Mouse (Mus musculus) adrenal gland, postnatal 25 days (tissue): ENCODE results near the gene Ccnq. TPM values are rescaled to one million over a fixed set of nuclear protein-coding genes. Genes with fewer than 3 reads are reported as not detected.
A peak's percentile ranks its signal among the peaks of the same experiment; 100 is the strongest.

ENCODE experiments used
- DNase-seq: peaks from one replicate; pipeline ENCODE4 v3.0.0; 2021; ENCODE audit warnings: mixed read lengths
- long read RNA-seq: library from polyadenylated mRNA; stranded (forward); transcript quantifications from one replicate; pipeline ENCODE4 v2.0.0, GENCODE M21; 2021
- total RNA-seq: library from RNA; stranded (reverse); gene quantifications from 2 replicates; pipeline ENCODE4 v1.2.3, GENCODE M21; 2021

Gene Ccnq
- 66.6 and 73.8 TPM in 2 replicates for total RNA-seq
- long read RNA-seq, transcript Ccnq-201 (1 exons, 1,224 nt): major isoform, 52 of 52 reads
- long read RNA-seq, partial matches to known transcripts: 0 of 52 reads
- long read RNA-seq, other reads (novel, unspliced or antisense): 0 of 52 reads

DNA sequence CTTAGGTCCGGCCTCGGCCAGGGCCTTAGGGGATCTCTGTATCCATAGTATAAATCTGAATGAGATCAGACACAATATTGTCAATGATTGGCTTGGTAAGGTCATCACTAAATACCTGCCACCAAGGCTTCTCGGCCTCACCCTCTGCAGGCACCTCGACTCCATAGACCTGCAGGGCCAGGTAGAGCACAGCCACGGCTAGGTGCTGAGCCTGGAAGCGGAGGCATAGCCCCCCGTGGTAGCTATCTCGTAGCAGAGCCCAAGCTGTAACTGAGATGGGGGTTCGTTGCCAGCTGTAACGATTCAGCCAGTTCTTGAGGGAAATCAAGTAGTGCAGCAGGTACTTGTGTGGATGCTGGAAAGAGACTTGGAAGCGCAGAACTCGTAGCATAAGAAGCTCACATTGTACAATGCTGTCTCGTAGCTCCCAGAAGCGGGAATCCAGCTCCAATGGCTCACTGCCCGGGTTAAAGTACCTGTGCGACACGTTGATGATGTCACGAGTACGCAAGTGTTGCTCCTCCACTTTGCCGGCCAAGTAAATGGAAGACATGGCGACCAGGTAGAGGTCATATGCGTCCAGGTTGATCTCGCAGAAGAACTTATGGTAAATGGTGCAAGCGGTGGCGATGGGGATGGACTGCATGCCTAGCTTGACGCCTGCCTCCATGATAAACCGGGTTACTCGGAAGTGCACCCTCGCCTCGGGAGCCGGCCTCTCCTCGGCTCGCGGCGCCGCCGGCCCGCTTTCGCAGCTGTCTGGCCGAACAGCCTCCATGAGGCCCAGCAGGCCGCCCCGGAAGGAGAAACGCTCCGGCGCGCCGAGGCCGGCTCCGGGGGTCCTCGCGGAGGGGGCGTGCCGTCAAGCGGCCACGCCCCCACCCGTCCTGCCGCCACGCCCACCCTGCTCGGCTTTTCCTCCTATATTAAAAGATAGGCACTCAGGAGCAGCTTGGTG, at the start of gene Ccnq:
Gene Ccnq, minus strand, starts transcription at position 845 of the 958 bp plus-strand sequence.
- DNase-seq: peak; percentile 87

DNA sequence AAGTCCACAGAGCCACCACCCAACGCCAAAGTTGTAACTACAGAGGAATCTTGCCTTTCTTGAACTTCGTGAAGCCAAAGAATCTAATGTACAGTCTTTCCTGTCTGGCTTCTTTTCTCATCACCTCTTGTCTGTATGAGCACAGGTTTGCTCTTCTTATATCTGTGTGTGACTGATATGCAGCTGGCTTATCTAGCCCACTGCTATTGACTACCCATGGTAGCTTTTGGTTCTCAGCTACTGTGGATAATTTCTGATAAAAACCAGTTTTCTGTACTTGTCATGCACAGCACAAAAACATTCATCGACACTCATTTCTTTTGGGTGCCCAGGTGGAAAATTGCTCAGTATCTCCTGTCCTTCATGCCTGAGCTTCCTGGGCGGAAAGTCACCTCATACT, 49.6 kb upstream of the Ccnq start:
- no peak for DNase-seq

DNA sequence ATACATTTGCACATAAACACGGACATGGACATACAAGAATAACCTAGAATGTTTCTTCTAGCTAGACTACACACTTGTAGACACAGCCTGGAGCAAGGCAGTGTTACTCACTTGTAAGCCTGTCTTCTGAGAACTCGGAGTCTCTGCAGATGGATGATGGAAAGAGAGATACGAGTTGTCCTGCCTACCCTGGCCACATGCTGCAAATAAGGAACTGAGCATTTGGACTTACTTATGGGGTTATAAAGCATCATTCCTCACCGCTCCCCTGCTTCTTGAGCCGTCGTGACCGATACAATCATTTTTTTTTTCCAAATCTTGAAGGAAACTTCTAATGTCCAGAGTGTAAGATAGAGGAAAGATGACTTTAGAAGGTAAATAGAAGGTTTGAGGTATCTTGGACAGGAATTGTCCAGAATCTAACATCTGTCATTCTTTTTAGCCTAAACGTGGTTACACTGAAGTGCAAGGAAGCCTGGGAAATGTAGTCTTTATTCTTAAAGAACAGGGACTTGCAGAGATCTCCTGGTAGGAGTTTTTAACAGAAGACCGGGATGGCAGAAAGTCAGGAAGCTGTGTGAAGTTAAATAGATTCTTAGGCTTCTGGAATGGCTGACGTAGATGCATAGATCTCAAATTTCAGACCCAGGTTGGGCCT, 44.7 kb upstream of the Ccnq start:
- no peak for DNase-seq

DNA sequence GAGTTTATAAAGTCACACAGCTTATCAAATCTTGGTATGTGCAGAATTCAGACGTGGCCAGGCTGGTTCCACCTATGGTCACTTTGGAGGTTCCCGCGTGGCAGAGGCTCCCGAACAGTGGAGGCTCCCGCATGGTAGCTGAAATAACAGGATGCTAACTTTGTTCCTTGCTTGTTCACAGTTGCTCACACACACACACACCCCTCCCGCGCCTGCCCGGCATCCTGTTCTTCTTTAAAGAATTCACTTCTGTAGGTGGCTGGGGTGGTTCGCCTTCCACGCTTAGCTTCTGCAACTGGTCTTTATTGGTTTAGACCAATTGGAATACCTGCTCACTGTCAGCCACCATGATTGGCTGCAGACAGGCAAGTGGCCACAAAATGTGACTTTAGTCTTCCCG, 41.6 kb upstream of the Ccnq start:
- DNase-seq: no peak

DNA sequence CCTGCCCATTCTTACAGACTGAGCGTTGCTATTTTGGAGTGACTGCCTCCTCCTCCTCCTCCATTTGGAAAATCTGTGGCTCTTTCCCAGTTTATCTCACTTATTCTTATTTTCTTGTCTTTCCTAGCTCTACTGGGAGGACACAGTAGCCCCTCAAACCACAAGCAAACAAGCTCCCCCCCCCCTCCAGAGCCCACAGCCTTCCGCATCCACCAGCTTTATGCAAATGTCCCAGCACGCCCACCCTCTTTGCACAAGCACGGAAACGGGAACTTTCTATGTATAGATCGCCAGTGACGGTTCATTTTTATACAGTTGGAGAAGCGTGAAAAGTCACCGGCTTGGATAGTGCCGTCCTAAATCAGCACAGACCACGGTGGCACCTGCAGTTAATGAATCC, 40.9 kb upstream of the Ccnq start:
- no peak for DNase-seq

DNA sequence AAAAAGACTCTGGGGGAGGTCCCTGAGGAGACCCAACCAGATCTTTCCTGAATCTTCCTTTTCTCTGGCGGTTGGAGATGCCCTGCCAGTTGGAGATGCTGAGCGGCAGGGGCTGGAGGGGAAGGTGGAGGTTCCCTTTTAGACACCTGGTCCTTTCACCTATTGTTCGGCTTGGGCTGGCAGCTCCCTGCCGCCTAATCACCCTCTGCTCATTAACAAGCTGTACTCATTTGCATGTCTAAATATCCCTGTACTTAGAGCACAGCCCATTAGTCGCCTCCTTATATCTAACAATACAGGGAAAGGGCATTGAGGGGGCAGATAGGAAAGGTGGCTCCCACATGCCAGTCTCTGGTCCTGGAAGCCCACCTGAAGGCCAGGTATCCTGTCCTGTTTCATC, 40.5 kb upstream of the Ccnq start:
- no peak for DNase-seq

DNA sequence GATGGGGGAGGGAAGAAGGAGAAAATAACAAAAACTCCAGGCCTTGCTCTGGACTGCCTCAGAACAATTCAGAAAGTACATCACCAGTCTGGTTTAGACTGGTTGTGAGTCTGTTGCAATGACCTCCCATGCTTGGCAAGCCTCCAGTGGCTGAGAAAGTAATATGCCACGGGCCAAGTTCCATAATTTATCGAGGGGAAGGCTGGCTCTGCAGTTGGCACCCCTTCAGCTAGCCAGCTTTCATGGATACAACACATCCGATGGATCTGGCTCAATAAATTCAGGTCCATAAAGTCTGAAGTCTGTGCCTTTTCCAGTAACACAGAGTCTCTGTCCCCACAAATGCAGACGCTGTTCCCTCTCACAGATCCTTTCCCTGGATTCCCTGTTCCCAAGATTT, 40.1 kb upstream of the Ccnq start:
- peak; percentile 89 for DNase-seq

DNA sequence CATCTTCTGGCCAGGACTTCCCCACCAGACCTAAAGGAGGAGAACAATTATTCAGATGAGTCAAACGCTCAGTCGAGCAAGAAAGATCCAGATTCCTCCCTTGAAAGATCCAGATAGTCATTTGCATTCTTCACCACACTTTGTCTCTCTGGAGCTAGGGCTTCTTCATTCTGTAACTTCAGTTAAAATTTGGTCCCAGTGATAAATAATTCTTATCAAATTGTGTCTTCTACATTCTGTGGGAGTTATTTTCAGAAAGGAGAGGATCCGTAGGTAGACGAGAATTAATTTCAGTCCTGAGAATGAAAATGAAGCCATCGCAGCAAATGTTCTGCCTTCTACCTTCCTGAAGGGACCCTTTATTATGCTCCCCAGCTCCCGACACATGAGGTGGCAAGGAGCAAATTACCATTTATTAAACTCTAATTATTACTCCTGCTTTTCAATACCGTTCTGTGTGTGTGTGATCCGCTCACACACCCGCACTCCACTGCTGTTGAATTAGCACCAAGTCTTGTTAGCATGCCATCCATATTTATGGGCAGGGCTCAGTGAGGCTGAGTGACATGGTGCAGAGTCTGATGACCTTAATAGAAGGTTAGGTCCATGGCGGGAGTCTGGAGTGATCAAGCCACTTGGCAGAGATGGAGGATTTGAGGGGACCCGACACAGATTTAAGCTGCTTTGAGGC, 38.0 kb upstream of the Ccnq start:
- DNase-seq: no peak

DNA sequence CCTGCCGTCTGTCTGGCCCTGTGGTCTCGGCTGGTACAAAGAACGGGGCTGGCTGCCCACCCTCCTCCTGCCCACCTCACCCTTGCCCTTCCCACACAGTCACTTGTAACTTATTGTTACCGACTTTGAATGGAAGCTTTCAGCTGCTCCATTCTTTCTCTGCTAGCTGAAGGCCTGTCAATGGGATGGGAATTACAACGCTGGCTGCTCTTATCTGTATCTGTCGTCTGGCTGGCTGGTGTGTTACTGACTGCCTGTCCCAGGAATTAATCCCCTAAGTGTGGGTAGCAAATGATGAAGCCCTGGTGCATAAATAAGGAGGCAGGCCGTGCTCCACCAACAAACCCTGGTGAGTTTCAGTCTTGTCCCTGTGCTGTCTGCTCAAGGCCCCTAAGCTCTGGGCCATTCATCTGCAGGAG, 34.5 kb upstream of the Ccnq start:
- DNase-seq: no peak

DNA sequence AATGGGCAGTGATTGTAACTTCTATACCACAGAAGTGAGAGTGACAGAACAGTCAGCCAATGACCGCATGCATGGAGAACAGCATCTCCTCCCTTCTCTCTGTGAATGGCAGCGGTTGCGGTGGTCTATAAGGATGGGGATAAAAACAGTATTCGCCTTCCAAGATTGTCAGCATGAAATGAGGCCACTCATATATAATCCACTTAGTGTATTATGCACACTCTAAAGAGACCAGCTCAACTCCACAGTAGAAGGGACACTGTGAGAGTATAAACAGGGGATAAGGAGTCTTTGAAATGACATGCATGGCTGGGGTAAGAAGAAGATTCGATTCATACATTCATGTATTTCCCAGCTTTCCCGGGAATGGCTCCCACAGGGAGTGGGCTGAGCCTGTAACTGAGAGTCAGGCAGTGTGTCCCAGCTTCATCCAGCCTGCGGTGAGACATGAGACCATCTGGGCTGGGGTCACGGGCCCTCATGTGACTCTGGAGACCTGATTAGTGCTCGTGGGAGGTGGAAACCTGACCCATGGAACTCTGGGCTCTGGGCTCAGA, 31.3 kb upstream of the Ccnq start:
- no peak for DNase-seq

DNA sequence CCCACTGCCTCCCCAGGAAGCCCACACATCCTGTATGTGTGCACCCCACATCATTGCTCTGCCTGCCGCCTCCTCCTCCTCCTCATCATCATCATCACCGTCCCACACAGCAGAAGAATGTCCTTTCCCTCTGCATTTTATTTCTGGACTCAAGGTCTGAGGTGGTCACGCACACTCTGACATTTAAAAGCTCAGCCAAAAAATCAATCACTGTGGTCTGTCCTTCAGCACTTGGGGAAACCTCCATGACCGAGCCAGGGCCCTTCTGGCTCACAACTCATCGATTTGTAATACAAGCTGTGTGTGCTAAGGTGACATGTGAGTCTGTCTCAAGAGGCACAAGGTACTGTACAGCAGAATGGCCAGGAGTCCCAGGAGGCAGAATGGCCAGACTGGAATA, 30.8 kb upstream of the Ccnq start:
- peak; percentile 42 for DNase-seq

DNA sequence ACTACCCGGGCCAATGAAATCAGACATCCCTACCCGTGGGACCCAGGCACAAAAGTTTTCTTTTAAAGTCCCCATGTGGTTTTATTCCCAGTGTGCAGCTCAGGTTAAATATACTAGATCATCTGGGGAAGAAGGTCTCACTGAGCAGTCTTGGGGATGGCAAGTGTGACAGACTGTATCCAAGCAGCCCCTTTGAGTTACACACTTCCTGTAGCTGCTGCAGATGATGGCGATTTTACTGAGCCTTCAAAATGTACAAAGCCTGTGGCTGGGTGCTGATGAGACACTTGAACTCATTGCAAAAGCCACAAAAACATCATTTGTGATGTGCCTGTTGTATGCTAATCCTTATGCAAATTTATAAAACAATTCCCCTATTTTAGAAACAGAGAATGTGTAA, 29.0 kb upstream of the Ccnq start:
- no peak for DNase-seq

DNA sequence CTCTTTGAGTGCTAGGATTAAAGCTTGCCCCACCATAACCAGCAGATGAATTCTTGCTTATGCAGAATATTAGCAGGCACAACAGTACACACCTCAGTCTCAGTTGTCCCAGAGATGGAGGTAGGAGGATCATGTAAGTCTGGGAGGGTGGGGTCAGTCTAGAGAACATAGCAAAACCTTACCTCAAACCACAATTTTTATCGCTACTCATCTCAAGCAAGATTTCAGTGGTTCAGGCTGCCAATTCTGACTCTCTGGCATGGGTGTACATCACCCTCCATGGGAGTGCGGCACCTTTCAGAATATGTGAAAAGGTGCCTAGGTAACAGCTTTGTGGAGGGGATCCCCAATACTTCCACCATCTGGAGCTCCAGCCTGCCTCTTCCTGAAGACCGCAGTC, 28.5 kb upstream of the Ccnq start:
- no peak for DNase-seq

DNA sequence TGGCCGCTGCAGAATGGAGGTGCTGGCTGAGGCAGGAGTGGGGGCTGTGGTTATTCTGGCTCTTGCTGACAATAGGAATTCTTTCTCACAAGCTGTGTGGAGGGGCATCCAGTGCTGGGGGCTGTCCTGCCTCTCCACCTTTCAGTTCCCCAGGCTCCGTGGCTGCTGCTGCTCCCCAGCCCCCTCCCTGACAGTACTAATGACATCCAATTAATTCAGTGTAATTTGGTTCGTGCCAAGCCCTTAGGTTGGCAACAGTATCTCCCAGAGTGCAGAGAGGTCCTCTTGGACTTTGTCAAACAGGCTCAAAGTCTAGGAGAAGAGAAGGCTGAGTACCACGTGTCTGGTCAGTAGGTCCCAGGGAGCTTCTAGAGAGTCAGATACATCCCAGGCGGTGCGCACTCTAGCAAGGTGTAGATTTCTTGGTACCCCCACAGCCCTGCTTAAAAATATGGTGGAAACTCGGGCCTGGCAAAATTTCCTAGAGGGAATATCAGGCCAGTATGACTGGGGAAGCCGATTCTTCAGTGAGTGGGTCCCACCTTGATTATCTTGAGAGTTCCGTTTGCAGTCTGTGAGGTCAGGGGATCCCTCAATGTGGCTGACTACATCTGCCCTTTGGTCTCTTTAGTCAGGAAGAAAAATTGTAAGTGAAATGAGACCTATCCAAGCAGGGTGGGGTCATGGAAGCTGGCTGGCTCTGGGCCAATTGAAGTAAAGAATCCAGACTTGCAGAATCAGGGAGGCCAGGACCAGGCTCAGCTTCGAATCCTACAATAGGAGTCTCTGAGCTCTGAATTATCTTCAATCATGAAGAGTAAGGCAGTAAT, 26.5 kb upstream of the Ccnq start:
- DNase-seq: no peak

DNA sequence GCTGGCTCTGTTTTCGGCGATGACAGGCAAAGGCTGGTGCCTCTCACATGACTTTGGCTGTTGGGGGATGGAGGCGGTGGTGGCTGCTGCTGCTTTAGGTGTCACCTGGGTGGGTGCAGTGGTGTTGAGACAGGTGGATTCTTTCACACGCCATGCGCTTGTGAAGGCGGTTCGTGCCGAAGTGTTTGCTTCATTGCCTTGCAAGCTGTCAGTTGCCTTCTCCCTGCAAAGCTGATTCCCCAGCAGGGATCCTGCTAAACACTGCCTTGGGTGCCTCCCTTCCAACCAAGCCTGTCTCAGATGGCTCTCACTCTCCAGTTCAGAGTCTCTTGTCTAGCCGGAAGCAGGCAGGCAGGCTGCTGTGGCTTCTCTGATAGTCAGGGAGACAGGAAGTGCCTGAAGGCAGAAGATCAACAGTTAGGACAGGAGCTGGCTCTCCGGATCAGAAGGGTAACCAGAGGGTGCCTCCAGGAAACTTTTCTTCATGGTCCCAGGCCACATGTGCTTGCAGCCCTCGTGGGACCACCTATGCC, 20.3 kb upstream of the Ccnq start:
- DNase-seq: no peak

DNA sequence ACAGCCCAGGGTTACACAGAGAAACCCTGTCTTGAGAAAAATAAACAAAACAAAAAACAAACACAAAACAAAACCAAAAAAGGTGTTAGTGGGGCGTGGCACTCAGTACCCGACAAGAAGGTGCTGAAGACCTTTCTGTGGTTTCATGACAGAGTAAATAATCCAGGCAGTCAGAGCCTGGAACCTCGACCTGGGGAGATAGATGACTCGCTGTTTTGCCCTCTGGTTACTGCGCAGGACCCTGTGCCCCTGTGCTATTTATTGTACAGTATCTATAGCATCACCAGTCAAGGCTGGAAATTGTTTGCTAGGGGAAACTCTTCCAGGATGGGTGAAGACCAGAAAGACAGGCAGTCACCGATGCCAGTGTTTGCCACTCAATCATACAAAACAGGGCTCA, 18.9 kb upstream of the Ccnq start:
- no peak for DNase-seq

DNA sequence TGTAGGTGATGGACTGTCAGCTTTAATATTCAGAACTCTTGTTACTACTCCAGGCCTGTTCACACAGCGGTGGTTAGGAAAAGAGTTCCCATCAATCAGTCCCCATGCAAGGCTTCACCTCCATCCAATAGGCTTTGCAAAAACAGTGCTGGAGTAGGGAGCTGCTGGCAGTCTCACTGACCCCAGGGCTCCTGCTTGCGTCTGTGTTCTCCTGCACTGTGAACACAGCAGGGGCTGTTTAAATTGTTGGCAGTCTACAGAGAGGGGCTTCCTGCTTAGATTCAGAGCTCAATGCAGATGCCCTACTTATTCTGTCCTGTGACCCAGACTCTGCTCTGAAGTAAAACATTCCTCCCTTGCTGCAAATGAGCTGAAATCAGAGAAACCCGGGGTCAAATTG, 17.2 kb upstream of the Ccnq start:
- no peak for DNase-seq

DNA sequence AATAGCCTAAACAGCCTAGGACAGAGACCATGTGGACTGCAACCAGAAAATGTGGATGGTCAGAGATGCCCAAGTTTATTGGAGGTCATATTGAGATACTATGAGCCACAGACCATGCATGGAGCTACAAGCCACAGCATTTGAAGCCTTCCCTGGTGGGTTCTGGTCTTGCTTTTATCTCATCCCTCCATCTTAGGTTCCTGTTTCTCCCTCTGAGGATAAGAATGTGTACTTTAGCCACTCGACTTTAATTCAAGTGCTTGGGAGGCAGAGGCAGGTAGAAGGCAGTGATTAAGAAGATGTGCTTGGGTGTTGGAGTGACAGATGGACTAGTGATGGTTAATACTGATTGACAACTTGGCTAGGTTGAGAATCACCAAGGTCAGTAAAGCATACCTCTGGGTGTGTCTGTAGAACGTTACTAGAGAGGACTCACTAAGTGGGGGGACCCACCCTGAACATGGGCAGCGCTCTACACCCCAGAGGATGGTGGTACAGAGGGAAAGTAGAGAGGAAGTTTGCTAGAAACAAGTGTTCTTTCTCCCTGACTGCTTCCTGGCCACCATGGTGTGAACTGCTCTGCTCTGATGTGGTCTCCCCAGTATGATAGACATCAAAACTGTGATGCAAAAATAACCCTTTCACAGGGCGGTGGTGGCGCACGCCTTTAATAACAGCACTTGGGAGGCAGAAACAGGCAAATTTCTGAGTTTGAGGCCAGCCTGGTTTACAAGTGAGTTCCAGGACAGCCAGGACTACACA, 14.7 kb upstream of the Ccnq start:
- DNase-seq: no peak

DNA sequence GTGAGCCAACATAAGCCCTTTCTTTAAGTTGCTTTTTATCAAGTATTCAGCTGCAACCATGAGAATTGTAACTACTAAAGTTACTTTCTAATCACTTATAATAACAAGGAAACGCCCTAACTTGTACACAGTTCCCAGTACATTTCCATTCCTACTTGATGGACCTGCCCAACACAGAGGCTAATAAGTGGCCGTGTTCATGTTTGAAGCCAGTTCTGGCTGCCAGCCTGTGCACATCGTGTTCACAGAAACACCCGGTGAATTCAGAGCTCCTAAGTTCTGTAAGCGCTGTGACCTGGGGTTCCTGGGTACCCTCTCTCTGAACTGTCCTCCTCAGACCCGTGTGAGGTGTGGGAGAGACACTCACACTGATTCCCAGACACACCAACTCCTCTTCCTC, 13.3 kb upstream of the Ccnq start:
- DNase-seq: no peak

DNA sequence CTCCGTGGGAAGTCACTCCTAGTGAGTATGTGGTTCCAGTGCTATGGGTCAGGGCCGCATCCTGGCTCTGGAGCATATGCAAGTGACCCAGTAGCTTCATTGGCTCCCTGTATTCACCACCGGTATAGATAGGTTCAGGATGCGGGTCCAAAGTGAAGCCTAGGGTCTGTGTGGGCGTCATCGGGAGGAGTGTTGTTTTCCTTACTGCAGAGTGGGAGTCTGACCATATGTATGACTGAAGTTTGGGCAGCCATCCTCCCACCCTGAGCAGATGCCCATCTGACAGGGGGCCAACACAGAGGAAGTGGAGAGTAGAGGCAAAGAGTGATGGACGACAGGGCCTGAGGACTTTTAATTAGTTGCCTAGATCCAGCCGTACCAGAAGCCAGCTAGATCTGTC, 12.8 kb upstream of the Ccnq start:
- DNase-seq: no peak

DNA sequence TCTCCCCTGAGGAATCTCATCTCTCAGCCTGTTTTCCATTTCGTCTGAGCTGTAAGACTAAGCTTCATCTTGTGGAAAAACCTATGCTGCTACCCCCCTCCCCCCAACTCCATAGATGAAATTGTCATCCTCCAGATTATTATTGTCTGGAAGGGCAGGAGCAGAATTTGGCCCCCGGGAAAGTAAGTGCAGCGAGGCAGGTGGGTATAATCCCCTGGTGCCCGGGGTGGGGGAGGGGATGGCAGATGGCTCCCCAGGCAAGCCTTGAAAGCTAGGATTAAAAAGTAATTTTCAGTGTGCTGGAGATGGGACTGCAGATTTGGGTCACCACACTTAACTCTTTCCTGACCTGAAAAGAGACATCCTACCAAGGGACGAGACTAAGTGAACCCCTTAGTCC, 10.7 kb upstream of the Ccnq start:
- DNase-seq: no peak
